Mouse (Mus musculus) erythroblast, adult 5-6 weeks (primary cell): ENCODE data around the gene Nrxn3. TPM values are rescaled to one million over a fixed set of nuclear protein-coding genes. Genes with fewer than 3 reads are reported as not detected.

Experiments
- ATAC-seq: replicated peaks from 2 replicates; pipeline ENCODE4 v1.8.0; 2016; ENCODE audit warnings: moderate number of reproducible peaks, mild to moderate bottlenecking, moderate TSS enrichment, inconsistent platforms; ENCODE audit not compliant: poor library complexity, low FRiP score, severe bottlenecking
- total RNA-seq, 2 experiments: library from RNA; stranded (forward) in 1 of 2; stranded (reverse) in 1 of 2; fragments of 150-400 nt in 1 of 2; fragments of 200-764, 138-1000 nt in 1 of 2; gene quantifications; 2 replicates each; pipeline versions ENCODE4 v1.2.3 to v1.2.4; 2015 to 2017; ENCODE audit warnings: low replicate concordance in 2 of 2

The Nrxn3 gene
- total RNA-seq, 2 experiments from 2014 or later, result not detected

GRCm38 (mm10) chr12:89836271-89836670 lies 1113.6 kb downstream of the Nrxn3 start:
- ATAC-seq, result no peak

GRCm38 (mm10) chr12:89842861-89843260 lies 1120.2 kb downstream of the Nrxn3 start:
- ATAC-seq, result no peak

GRCm38 (mm10) chr12:89848116-89848515 lies 1125.4 kb downstream of the Nrxn3 start:
- ATAC-seq, result no peak

- ATAC-seq, result no peak
Observed at GRCm38 (mm10) chr12:89854355-89854754, 1131.7 kb downstream of the Nrxn3 start.

- ATAC-seq, result no peak
Observed at GRCm38 (mm10) chr12:89867124-89867523, 1144.4 kb downstream of the Nrxn3 start.

- ATAC-seq, result no peak
Observed at GRCm38 (mm10) chr12:89882617-89883370, 1160.1 kb downstream of the Nrxn3 start.

- no peak for ATAC-seq
Observed at GRCm38 (mm10) chr12:89884576-89884975, 1161.9 kb downstream of the Nrxn3 start.

- ATAC-seq, result no peak
Observed at GRCm38 (mm10) chr12:89888647-89889046, 1166.0 kb downstream of the Nrxn3 start.

- ATAC-seq, result no peak
Observed at GRCm38 (mm10) chr12:89896901-89897300, 1174.2 kb downstream of the Nrxn3 start.

GRCm38 (mm10) chr12:89909578-89909977 lies 1186.9 kb downstream of the Nrxn3 start:
- no peak for ATAC-seq

GRCm38 (mm10) chr12:89918138-89918829 lies 1195.6 kb downstream of the Nrxn3 start:
- ATAC-seq, result no peak

GRCm38 (mm10) chr12:89932338-89932737 lies 1209.7 kb downstream of the Nrxn3 start:
- ATAC-seq, result no peak

GRCm38 (mm10) chr12:89933630-89934029 lies 1211.0 kb downstream of the Nrxn3 start:
- no peak for ATAC-seq

- no peak for ATAC-seq
Observed at GRCm38 (mm10) chr12:89940746-89941145, 1218.1 kb downstream of the Nrxn3 start.

GRCm38 (mm10) chr12:89945911-89946502 lies 1223.3 kb downstream of the Nrxn3 start:
- ATAC-seq, result no peak

- no peak for ATAC-seq
Observed at GRCm38 (mm10) chr12:89946522-89946921, 1223.8 kb downstream of the Nrxn3 start.

GRCm38 (mm10) chr12:89953237-89953636 lies 1230.6 kb downstream of the Nrxn3 start:
- no peak for ATAC-seq

GRCm38 (mm10) chr12:89953649-89954048 lies 1231.0 kb downstream of the Nrxn3 start:
- no peak for ATAC-seq

- ATAC-seq, result no peak
Observed at GRCm38 (mm10) chr12:89954441-89955070, 1231.9 kb downstream of the Nrxn3 start.

- ATAC-seq, result no peak
Observed at GRCm38 (mm10) chr12:89963073-89963472, 1240.4 kb downstream of the Nrxn3 start.
